Mouse (Mus musculus) heart, adult 2 months (tissue): ENCODE measurements around the gene Ptprd.

Experiments used
- CTCF ChIP-seq: fragments of 200-600 bp; IDR thresholded peaks from 2 replicates; pipeline ENCODE4 v1.8.1; 2022; ENCODE audit warnings: antibody characterized with exemption, mild to moderate bottlenecking, moderate library complexity
- EP300 ChIP-seq: fragments of 200-500 bp; IDR thresholded peaks from 2 replicates; pipeline ENCODE4 v1.6.1; 2011; ENCODE audit warnings: low read depth, low read length, control low read depth; ENCODE audit not compliant: insufficient read depth
- POLR2A ChIP-seq: fragments of 200-500 bp; IDR thresholded peaks from 2 replicates; pipeline ENCODE4 v1.6.1; 2011; ENCODE audit warnings: mild to moderate bottlenecking, low read depth, low read length, control low read depth; ENCODE audit not compliant: insufficient read depth

DNA sequence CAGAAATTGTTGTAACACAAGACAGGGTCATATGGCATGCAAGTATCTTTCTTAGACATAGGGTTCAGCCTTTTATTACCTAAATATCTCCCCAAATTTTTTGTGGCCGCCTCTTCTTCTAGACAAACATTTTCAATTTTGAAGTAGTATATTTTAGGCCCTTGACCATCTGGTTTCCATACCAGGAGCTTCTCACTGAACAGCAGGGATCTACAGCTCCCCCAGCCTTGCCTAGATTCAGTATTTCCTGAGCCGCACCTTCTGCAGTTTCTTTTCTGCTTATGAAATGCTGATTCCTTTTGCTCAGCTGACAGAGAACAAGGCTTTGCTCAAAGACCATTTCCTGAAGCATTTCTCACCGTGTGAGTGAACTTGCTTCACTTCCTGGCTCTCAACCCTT is 1686.5 kb downstream of the Ptprd start:
- TF ChIP-seq EP300 (no peak), CTCF (no peak), POLR2A (no peak)
